Mouse (Mus musculus) heart, postnatal 14 days (tissue): ENCODE measurements at regions not wholly inside any gene's neighbourhood (a gene's known extent, or its start where the extent isn't known, plus 50 kb on each side); places are given as distances from the start of the nearest gene placed in this dataset.
A peak's percentile ranks its signal among the peaks of the same experiment; 100 is the strongest.
"Not testable (repeated sequence)": the region's sequence is repeated elsewhere in the genome, so short reads cannot be mapped to it uniquely, and the experiment has no call there.

Source experiments
- DNase-seq, 2 experiments: peaks; one replicate each; pipeline ENCODE4 v3.0.0; 2021 to 2022
- intact Hi-C: fragments of 180-260 bp; cut with DNase I; formaldehyde crosslinking; loops from one replicate; pipeline ENCODE4 v1.15.1; 2025

DNA sequence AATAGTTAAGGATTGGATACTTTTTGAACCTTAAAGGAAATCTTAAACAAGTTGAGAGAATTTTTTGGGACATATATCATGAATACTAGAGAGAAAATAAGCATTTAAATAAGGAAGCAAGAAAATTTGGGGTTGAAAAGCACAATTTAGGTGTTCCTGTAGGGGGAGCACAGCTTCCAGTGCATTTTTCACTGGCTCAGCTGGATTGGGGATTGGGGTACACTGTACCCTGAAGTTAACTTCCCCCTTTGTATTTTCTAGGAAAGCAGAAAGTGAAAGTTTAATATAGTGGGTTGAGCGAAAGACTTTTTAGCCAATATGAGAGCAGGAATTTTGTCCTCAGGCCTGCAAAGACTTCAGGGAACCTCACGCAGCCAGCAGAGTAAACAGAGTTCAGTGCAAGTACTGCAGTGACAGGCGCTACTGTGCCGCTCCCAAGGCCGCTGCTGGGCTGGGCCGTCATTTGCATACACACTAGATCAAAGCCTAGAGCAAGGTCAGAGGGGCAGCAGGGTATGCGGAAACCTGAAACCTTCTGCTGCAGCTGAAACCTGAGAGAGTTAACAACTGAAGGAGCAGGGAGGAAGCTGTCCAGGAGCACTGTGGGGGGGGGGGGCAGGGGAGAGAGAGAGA is 1111.4 kb downstream of the H2al1n start:
- DNase-seq: peak in 1 of 2 experiments; percentile 2
- intact Hi-C loops: no loop called here

DNA sequence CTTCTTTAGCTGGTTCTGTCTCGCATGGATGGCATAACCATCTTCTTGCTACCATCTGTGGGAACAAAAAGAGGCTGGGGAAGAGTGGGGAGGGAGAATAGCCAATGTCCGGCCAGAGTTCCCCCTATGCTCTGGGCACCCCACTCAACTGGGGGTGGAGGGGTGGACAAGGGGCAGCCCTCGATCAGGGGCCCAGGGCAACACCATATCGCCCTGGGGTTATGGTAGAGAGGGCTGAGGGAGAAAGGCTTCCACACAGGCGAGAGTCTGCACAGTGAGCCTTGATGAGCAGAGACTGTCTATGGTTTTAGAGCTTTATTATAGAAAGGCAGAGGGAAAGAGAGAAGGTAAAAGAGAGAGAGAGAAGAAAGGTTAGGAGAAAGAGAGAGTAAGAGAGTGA is 1112.0 kb downstream of the H2al1n start:
- intact Hi-C loops: no loop called here
- no peak for DNase-seq

DNA sequence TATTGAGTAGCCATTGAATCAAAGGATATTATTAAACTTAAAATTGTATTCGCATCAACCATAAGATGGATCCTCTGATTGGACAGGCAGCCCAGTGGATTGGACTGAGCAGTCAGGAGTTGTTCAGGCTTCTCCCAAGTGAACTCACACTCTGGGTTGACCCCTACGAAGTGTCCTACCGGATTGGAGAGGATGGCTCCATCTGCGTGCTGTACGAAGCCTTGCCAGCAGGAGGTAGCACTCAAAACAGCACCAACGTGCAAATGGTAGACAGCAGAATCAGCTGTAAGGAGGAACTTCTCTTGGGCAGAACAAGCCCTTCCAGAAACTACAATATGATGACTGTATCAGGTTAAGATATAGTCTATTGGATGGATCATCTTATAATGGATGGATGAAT is 1154.2 kb downstream of the H2al1n start:
- intact Hi-C loops, DNase-seq: not testable (repeated sequence)
